Mouse (Mus musculus): ENCODE measurements around the gene Cers1. TPM values are rescaled to one million over a fixed set of nuclear protein-coding genes. Genes with fewer than 3 reads are reported as not detected.

The Cers1 gene
- total RNA-seq, 2 experiments from 2014 or later = 0.31 to 0.39 TPM

- intact Hi-C loops (cut with DNase I) = no loop called here
- no peak for DNase-seq (ENCODE audit: low spot score)
Observed at GRCm38 (mm10) chr8:70309311-70309710, 6.3 kb upstream of the Cers1 start.

DNA sequence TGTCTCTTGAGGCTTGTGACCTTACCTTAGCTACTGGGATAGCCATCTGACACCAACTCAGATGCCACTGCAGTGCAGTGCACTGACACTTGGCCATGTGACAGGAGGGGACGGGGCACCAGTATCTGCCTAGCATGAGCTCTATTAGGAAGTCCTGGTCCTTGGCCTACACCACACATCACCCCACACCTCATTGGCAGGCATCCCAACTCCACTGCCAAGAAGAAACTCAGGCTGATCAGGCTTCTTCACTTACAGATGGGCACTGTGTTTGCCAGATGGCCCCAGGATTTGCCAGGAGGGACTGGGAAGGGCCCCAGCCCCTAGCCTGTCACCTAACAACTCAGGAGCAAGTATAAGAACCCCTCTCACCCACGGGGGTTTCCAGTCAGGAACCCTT lies 2.2 kb upstream of the Cers1 start:
- intact Hi-C loops (cut with DNase I) = no loop called here
- DNase-seq (ENCODE audit: low spot score) = no peak

GRCm38 (mm10) chr8:70316511-70317504 lies 1.2 kb downstream of the Cers1 start:
- no peak for DNase-seq (ENCODE audit: low spot score)

DNA sequence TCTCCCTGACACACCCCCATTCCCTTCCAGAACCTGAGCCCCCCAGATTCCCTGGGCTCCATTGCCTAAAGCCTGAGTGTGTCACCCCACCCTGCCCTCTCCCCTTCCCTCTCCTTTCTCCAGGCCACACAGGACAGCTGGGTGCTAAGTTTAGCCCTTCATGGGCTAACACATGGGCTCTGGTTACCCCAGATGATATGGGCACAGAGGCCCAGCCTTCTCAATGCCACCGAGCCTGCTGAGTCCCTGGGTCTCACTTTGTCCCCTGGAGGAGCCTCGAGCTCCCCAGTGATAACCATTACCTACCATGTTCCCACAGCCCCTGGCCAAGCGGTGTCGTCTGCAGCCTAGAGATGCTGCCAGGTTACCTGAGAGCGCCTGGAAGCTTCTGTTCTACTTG lies 2.3 kb downstream of the Cers1 start:
- no peak for DNase-seq (ENCODE audit: low spot score)
- intact Hi-C loops (cut with DNase I) = no loop called here

More at GRCm38 (mm10) chr8:70316511-70317504, 1.2 kb downstream of the Cers1 start:
- intact Hi-C loops (cut with DNase I) = no loop called here

GRCm38 (mm10) chr8:70323716-70324115 lies 8.1 kb downstream of the Cers1 start:
- DNase-seq (ENCODE audit: low spot score) = no peak
- intact Hi-C loops (cut with DNase I) = no loop called here

DNA sequence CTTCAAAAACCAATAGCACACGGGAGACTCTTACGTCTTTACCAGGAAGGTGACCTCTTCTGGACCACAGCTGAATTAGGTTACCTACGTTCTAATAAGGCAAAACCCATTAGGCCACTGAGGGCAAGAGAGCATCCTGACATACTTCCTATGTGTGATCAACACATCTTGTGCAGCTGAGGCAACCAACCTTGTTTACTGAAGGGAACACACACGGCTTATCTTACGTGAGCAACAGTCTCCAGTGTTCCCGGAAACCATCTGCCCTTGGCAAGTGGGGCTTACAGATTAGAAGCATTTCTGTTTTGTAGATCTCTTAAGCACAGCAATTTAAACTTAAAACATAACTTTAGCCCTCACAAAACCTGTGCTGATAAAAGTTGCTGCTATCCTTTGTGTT lies 11.9 kb downstream of the Cers1 start:
- intact Hi-C loops (cut with DNase I) = no loop called here
- DNase-seq (ENCODE audit: low spot score) = no peak

DNA sequence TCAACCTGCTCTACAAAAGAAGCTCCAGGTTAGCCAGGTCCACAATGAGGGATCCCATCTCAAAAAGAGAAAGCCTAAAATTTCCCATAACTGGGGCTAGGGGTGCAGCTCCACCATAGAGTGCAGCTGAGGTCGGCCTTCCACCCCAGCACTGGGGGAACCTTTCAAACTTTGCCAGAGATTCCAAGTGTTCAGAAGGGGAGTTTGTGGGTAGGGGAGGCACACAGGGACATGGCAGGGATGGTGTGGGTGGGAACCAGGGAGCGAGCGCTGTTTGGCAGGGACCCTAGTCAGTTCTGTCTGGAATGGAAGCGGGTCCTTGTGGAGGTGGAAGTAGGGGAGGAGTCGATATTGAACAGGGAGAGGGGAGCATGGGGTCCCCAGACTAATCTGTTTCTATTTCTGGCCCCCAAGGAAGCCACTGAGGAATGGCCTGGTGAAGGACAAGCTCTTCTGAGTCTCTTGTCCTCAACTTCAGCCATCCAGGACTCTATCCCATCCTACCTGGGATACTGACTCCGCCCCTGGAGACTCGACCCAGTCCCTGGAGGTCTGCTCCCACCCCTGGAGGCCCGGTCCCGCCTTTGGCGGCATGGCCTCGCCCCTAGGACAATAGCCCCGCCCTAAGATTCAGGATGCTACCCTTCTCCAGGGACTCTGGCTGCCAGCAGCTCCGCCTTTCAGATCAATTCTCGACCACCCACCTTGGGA lies 13.7 kb downstream of the Cers1 start, which contains the start of gene Gdf1:
TSS of gene Gdf1 (plus strand) at position 694 of the 711 bp plus-strand sequence.
- intact Hi-C loops (cut with DNase I) = no loop called here
- DNase-seq (ENCODE audit: low spot score) = no peak

GRCm38 (mm10) chr8:70329835-70330740 lies 14.5 kb downstream of the Cers1 start:
- intact Hi-C loops (cut with DNase I) = no loop called here
- DNase-seq (ENCODE audit: low spot score) = no peak

- intact Hi-C loops (cut with DNase I) = no loop called here
- no peak for DNase-seq (ENCODE audit: low spot score)
Observed at GRCm38 (mm10) chr8:70330741-70331364, 15.3 kb downstream of the Cers1 start.

- no peak for DNase-seq (ENCODE audit: low spot score)
- intact Hi-C loops (cut with DNase I) = no loop called here
Observed at GRCm38 (mm10) chr8:70331526-70331925, 16.0 kb downstream of the Cers1 start.

DNA sequence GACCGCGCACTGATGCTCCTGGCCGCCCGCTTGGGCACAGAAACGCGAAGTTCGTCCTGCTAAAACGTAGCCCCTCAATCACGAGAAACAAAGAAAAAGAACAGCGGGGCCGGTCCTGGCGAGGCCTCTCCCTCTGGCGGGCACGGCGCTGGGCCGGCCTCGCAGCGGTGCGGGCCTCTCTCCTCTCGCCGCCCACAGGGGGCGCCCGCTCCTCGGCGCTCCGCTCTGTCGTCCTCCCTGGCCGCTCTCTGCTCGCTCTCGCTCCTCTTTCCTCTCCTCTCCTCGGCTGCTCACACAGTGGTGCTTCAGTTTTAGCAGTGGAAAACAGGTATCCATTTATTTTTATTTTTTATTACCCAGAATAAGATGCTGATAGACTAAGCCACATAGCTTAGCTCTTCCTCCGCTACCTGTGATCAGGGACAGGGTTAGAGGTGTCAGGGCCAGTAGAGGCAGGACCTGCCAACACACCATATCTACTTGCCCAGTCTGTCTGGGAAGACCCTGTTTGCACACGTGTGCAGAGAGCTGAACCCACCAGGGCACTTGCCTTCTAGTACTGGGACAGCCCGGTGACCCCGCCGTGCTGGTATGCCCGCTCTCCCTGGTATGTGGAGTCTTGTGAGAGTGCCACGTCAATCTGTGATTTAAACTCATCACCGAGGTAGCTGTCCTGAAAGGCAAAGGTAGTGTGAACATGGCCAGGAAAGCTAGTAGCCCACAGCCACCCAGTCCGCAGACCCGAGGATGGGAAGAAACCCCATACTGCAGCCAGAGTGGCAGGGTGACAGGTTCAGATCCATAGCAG lies 16.7 kb downstream of the Cers1 start:
- intact Hi-C loops (cut with DNase I) = no loop called here
- DNase-seq (ENCODE audit: low spot score) = no peak

GRCm38 (mm10) chr8:70332878-70333202 lies 17.3 kb downstream of the Cers1 start:
- DNase-seq (ENCODE audit: low spot score) = no peak
- intact Hi-C loops (cut with DNase I) = no loop called here

- no peak for DNase-seq (ENCODE audit: low spot score)
- intact Hi-C loops (cut with DNase I) = no loop called here
Observed at GRCm38 (mm10) chr8:70338931-70339330, 23.4 kb downstream of the Cers1 start.

- no peak for DNase-seq (ENCODE audit: low spot score)
Observed at GRCm38 (mm10) chr8:70340659-70341058, 25.1 kb downstream of the Cers1 start.

GRCm38 (mm10) chr8:70342007-70342406 lies 26.4 kb downstream of the Cers1 start:
- DNase-seq (ENCODE audit: low spot score) = no peak
- intact Hi-C loops (cut with DNase I) = no loop called here

More at GRCm38 (mm10) chr8:70340659-70341058, 25.1 kb downstream of the Cers1 start:
- intact Hi-C loops (cut with DNase I) = no loop called here

- no peak for DNase-seq (ENCODE audit: low spot score)
- intact Hi-C loops (cut with DNase I) = no loop called here
Observed at GRCm38 (mm10) chr8:70343076-70343475, 27.5 kb downstream of the Cers1 start.

GRCm38 (mm10) chr8:70343696-70344095 lies 28.1 kb downstream of the Cers1 start:
- intact Hi-C loops (cut with DNase I) = no loop called here
- DNase-seq (ENCODE audit: low spot score) = no peak

DNA sequence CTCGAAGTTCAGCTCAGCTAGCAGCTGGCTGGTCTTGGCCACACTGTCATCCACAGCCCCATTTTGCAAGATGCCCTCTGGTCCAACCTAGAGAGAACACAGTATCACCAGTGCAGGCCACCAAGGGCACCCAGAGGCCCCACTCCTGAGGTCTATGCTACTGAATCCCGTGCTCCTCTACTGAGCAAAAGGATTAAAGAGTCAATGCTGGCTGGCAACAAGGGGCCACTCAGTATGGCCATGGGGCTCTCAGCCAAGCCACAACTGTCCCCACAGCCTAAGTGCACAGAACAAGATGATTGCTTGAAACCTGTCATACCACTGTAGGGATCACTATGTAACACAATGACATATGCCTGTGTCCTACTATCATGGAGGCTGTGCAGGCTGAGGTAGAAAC lies 28.7 kb downstream of the Cers1 start:
- intact Hi-C loops (cut with DNase I) = no loop called here
- DNase-seq (ENCODE audit: low spot score) = no peak

DNA sequence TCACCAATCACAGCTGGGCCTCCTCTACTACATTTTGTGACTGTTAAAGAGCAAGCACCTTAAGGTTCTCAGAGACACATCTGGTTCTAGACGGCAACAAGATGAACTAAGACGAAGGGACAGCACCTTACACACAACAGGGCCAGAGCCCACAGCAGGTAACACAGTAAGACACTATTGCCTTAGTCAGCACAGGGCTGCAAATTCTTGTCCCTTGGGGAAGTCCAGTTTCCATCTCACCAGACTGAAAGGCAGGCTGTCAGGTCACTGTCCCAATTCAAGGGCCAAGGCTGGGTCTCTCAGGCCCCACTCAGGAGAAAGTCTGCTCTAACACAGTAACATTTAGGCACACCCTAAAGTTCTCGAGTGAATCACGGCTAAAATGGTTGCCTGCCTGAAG lies 31.9 kb downstream of the Cers1 start:
- intact Hi-C loops (cut with DNase I) = no loop called here

More for the DNA sequence above, 31.9 kb downstream of the Cers1 start:
- no peak for DNase-seq (ENCODE audit: low spot score)
